Mouse (Mus musculus) embryonic facial prominence, embryonic 14.5 days (tissue): ENCODE data around the gene Lmbr1l. TPM values are rescaled to one million over a fixed set of nuclear protein-coding genes. Genes with fewer than 3 reads are reported as not detected.
"Not testable (repeated sequence)": the region's sequence is repeated elsewhere in the genome, so short reads cannot be mapped to it uniquely, and the experiment has no call there.

ENCODE experiments used
- ATAC-seq: fragments of 200-750 bp; cut with Nextera tagmentation; 2 replicates; pipeline ENCODE4 v1.8.0; 2017; ENCODE audit warnings: low read depth, moderate number of reproducible peaks, moderate TSS enrichment
- DNase-seq: peaks from one replicate; pipeline ENCODE4 v3.0.0-alpha.2; 2015; ENCODE audit warnings: low spot score
- H3K27ac ChIP-seq: fragments of 300-500 bp; sonication (generic); replicated peaks from 2 replicates; pipeline ENCODE4 v1.5.1; 2014; ENCODE audit warnings: low read depth, mild to moderate bottlenecking, low read length, moderate library complexity
- H3K27me3 ChIP-seq: fragments of 300-500 bp; sonication (generic); replicated peaks from 2 replicates; pipeline ENCODE4 v1.6.1; 2014; ENCODE audit warnings: low read length; ENCODE audit not compliant: control insufficient read depth, insufficient read depth
- H3K36me3 ChIP-seq: fragments of 300-500 bp; sonication (generic); 2 replicates; pipeline ENCODE4 v1.6.1; 2014; ENCODE audit warnings: low read length, mixed read lengths; ENCODE audit not compliant: control insufficient read depth, insufficient read depth
- H3K4me1 ChIP-seq: fragments of 300-500 bp; sonication (generic); 2 replicates; pipeline ENCODE4 v1.6.1; 2014; ENCODE audit warnings: antibody characterized with exemption, low read length; ENCODE audit not compliant: control insufficient read depth, insufficient read depth
- H3K4me2 ChIP-seq: fragments of 300-500 bp; sonication (generic); 2 replicates; pipeline ENCODE4 v1.6.1; 2014; ENCODE audit warnings: low read depth, mild to moderate bottlenecking, low read length, moderate library complexity, mixed read lengths
- H3K4me3 ChIP-seq: fragments of 300-500 bp; sonication (generic); 2 replicates; pipeline ENCODE4 v1.5.1; 2014; ENCODE audit warnings: low read depth, mild to moderate bottlenecking, low read length
- H3K9ac ChIP-seq: fragments of 300-500 bp; sonication (generic); 2 replicates; pipeline ENCODE4 v1.6.1; 2014; ENCODE audit warnings: low read depth, mild to moderate bottlenecking, low read length, moderate library complexity, mixed read lengths
- H3K9me3 ChIP-seq: fragments of 300-500 bp; sonication (generic); 2 replicates; pipeline ENCODE4 v1.6.1; 2016; ENCODE audit warnings: low read length; ENCODE audit not compliant: control insufficient read depth
- WGBS: fragments of 180-500 bp; shearing (Covaris S2); extraction: QIAGEN DNeasy Blood & Tissue Kit; methylation state at CpG from one replicate; pipeline ENCODE4 v1.1.7; 2014; 5-methylcytosine and 5-hydroxymethylcytosine counted together
- polyA plus RNA-seq: library from polyadenylated mRNA; unstranded; fragments of >200 nt; fragmentation: Nextera tagmentation; extraction: Ambion mirVana; gene quantifications from 2 replicates; pipeline ENCODE4 v1.2.1, GENCODE M21; 2014

Gene Lmbr1l
- polyA plus RNA-seq, 1 experiment from 2014 or later, result 3.9 TPM

DNA sequence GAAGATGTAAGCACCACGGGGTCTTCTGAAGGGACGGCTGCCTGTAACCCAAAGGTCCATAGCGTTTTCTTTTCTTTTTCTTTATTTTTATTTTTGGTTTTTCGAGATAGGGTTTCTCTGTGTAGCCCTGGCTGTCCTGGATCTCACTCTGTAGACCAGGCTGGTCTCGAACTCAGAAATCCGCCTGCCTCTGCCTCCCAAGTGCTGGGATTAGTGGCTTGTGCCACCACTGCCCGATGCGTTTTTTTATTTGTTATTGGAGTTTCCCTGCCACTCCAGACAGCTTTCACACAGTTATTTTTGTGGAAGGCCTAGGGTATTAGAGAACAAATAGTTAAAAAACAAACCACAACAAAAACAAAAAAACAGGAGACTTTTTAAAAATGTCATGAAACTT lies 466 bp upstream of the Lmbr1l start:
- peak overlapping the region; percentile 59 for H3K4me2 ChIP-seq
- 27% methylated on average over 8 of the region's 8 CpGs for WGBS
- H3K9me3 ChIP-seq, DNase-seq, ATAC-seq, H3K27me3 ChIP-seq, H3K4me1 ChIP-seq: not testable (repeated sequence)
- peak overlapping the region; percentile 94 for H3K4me3 ChIP-seq
- H3K9ac ChIP-seq, result peak overlapping the region; percentile 92
- H3K27ac ChIP-seq, result peak overlapping the region; percentile 81
- peaks cover 14% of the 10 kb centered on the region; the same call in 1 of the 2 replicates for H3K36me3 ChIP-seq

DNA sequence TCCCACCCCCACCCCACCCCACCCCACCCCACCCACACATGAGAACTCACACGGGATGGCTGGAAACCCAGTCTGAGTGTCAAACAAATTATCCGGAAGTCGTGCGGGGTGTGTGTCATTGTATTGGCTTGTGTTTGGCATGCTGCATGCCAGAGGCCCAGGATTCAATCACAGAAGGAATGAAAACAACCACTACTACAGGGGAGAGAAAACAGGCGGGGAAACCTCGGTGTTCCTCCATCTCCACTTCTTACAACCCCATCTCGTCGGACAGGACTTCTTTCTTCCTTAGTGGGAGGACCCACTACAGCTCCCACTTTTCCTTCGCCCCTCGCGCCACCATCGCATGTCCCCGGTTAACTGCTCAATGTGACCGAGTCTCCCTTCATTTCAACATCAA lies 940 bp downstream of the Lmbr1l start:
- H3K27me3 ChIP-seq, result no peaks in the 10 kb centered on the region
- peak overlapping the region; percentile 94 for H3K4me3 ChIP-seq
- H3K36me3 ChIP-seq, result peaks cover 28% of the 10 kb centered on the region
- H3K27ac ChIP-seq, result peak overlapping the region; percentile 97
- peak overlapping the region; percentile 59 for H3K4me2 ChIP-seq
- H3K4me1 ChIP-seq, result peaks cover 9% of the 10 kb centered on the region; the same call in 1 of the 2 replicates
- ATAC-seq, result no peak
- H3K9me3 ChIP-seq, result no peaks in the 10 kb centered on the region
- under 1% methylated on average over 14 of the region's 14 CpGs for WGBS
- H3K9ac ChIP-seq, result peak overlapping the region; percentile 92
- peak; percentile 56 for DNase-seq

DNA sequence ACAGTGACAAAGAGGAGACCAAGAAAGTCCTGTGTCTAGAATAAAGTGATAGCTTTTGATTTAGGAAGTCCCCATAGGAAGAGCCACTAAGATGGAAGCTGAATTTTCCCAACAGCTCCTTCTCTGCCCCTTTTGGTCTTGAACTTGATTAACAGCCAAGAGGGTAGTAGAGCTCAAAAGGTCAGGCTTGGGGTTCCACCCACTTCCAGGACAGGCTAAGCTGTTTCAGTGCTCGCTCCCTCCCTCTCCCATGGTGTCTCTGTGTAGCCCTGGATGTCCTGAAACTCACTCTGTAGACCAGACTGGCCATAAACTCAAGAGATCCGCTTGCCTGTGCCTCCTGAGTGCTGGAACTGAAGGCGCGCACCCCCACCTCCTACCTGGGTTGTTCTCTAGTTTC lies 2.0 kb downstream of the Lmbr1l start:
- Histone ChIP-seq H3K4me1 (peaks cover 9% of the 10 kb centered on the region; the same call in 1 of the 2 replicates), H3K4me3 (peak overlapping the region; percentile 94; the same call in 1 of the 2 replicates), H3K27ac (no peak overlapping the region), H3K9ac (peak overlapping the region; percentile 92), H3K27me3 (no peaks in the 10 kb centered on the region), H3K9me3 (no peaks in the 10 kb centered on the region), H3K4me2 (peak overlapping the region; percentile 59; the same call in 1 of the 2 replicates), H3K36me3 (peaks cover 38% of the 10 kb centered on the region)
- DNase-seq (no peak), ATAC-seq (no peak)
- 92% methylated on average over 4 of the region's 4 CpGs for WGBS

DNA sequence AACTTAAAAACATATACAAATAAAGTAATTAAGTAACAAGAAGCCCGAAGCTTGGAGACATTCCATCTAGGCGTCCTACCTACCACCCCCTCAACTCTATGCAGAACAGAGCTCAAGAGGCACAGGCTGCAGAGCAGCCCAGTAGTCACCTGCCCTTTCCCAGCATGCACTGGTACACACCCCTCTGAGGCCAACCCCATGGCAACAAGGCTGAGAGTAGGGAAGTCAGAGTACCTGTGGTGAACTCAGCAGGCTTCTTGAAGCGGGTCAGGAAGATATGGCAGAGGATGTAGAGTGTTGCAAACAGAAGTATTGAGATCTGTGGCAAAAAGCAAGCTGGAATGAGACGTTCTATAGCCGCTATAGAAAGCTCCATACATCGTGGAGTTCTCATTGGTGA lies 3.1 kb downstream of the Lmbr1l start:
- Histone ChIP-seq H3K9me3 (no peaks in the 10 kb centered on the region), H3K27me3 (no peaks in the 10 kb centered on the region), H3K4me1 (peaks cover 9% of the 10 kb centered on the region; the same call in 1 of the 2 replicates), H3K4me3 (no peak overlapping the region), H3K4me2 (no peak overlapping the region), H3K9ac (no peak overlapping the region), H3K27ac (no peak overlapping the region), H3K36me3 (peaks cover 50% of the 10 kb centered on the region)
- DNase-seq, result no peak
- WGBS, result 89% methylated on average over 6 of the region's 6 CpGs
- ATAC-seq, result no peak

DNA sequence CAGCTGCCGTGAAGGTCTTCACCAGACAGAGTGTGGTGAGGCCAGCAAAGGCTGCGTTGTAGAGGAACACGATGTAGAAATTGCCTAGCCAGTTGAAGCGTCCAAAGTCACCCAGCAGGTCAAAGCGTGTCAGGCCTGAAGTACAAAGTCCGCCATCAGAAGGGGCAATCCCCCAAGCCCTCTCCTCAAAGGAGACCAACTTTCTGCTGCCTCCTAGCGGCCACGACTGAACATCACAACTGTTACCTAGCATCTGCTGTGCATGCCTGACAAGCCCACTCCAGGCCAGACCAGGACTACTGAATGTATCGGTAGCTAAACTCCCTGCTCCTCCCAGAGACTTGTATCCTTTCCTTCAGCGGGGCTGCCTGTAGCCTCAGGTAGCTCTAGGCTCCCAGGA lies 13.3 kb downstream of the Lmbr1l start:
- 38% methylated on average over 10 of the region's 10 CpGs for WGBS
- ATAC-seq, result no peak

DNA sequence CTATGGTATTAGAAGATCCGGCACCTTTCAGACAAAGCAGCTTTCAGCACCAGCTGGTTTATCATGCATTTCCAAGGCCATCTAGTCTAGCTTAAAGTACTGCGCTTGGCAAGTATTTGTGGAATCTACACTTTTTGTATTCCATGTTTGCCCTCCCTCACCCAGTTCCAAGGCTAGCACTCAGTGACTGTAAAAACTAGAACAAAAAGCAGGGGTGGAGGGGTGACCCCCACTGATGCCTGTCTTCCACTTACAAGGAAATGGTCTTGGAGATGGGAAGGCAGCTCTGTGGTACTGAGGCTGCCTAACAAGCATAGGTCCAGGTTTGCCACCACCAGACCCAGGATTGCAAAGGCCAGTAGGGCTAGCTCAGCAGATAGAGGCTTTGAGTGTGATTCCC lies 15.4 kb downstream of the Lmbr1l start:
- H3K27me3 ChIP-seq, result peaks cover 23% of the 10 kb centered on the region
- H3K4me1 ChIP-seq, result 0 out of 2 replicates have a peak, but pooled peaks cover 4% of the 10 kb centered on the region
- no peak overlapping the region for H3K4me3 ChIP-seq
- H3K4me2 ChIP-seq, result no peak overlapping the region
- no peak overlapping the region for H3K9ac ChIP-seq
- no peaks in the 10 kb centered on the region for H3K9me3 ChIP-seq
- WGBS, result 91% methylated on average over 2 of the region's 2 CpGs
- H3K27ac ChIP-seq, result no peak overlapping the region
- H3K36me3 ChIP-seq, result peaks cover 37% of the 10 kb centered on the region
- no peak for ATAC-seq
- no peak for DNase-seq

More for the DNA sequence above, 13.3 kb downstream of the Lmbr1l start:
- Histone ChIP-seq H3K4me1 (no peaks in the 10 kb centered on the region), H3K4me2 (no peak overlapping the region), H3K27ac (no peak overlapping the region), H3K9me3 (no peaks in the 10 kb centered on the region), H3K4me3 (no peak overlapping the region), H3K27me3 (peaks cover 2% of the 10 kb centered on the region; the same call in 1 of the 2 replicates), H3K36me3 (peaks cover 58% of the 10 kb centered on the region), H3K9ac (no peak overlapping the region)
- DNase-seq, result peak; percentile 35

DNA sequence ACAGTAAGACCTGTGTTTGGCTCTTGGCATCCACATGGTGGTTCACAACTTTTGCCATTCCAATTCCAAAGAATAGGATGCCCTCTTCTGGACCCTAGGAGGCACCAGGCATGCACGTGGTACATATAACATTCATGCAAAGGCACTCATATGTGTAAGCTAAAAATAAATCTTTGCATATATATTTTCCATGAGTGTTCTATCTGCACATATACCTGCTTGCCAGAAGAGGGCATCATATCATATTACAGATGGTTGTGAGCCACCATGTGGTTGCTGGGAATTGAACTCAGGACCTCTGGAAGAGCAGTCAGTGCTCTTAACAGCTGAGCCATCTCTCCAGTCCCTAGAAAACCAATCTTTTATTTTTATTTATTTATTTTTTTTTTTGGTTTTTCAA lies 16.5 kb downstream of the Lmbr1l start:
- Histone ChIP-seq H3K9ac (no peak overlapping the region), H3K27me3 (peaks cover 33% of the 10 kb centered on the region), H3K4me3 (no peak overlapping the region), H3K9me3 (no peaks in the 10 kb centered on the region), H3K36me3 (peaks cover 28% of the 10 kb centered on the region), H3K27ac (no peak overlapping the region), H3K4me1 (0 out of 2 replicates have a peak, but pooled peaks cover 4% of the 10 kb centered on the region), H3K4me2 (no peak overlapping the region)
- WGBS, result 64% methylated on average over 1 of the region's 1 CpGs
- no peak for ATAC-seq
- DNase-seq, result no peak

DNA sequence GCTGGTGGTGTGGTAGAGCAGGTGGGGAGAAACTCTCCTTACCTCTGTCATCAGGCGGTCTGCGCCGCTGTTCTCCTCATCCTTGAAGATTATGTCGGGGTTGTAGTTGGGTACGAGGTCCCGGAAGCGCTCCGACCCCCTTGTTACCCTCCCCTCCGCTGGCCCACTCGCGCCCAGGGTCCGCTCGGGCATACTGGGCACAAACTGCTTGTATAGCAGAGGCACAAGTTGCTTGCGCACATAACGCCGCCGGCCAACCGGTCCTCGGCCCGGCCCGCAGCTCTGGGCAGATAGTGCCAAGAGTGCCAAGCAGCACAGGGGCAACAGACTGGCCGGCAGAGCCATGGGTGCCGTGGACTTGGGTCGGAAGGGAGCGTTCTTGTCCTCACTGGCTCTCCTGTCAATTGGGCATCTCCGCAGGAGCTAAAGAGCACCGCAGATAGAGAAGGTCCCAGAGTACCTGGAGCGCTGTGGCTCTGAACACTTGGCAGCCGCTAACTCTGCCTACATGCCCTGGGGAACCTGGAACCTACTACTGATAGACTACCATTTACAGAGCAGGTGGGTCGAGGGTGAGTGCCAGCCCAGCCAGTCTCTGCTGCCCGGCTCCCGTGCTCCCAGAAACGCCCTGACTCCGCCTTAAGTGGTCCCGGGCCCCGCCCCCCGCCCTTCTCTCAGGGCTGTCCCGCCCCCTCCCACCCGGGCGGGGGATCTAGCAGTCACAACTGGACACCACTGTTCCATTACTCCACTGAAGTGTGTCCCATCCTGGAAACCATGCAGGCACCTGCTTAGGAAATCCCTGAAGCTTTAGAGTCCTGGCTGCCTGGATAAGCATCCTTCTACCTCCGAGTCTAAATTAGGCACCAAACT lies 19.9 kb downstream of the Lmbr1l start, which contains the start of gene Dhh:
TSS of gene Dhh (minus strand) at position 613 of the 873 bp plus-strand sequence.
- H3K27ac ChIP-seq, result no peak within 1 kb of the TSS
- 1% methylated on average over 41 of the region's 41 CpGs for WGBS
- H3K4me3 ChIP-seq, result peak within 1 kb of the TSS; percentile 24
- no peak; the same call in 1 of the 2 replicates for ATAC-seq
- H3K36me3 ChIP-seq, result peaks cover 2% of the 10 kb centered on the region; the same call in 1 of the 2 replicates
- H3K27me3 ChIP-seq, result peaks cover 67% of the 10 kb centered on the region
- H3K4me2 ChIP-seq, result peak within 1 kb of the TSS; percentile 43
- peak; percentile 36 for DNase-seq
- H3K9ac ChIP-seq, result 0 out of 2 replicates have a peak within 1 kb of the TSS, but pooled peaks have one; percentile 27
- H3K9me3 ChIP-seq, result no peaks in the 10 kb centered on the region
- H3K4me1 ChIP-seq, result peaks cover 9% of the 10 kb centered on the region
